Mouse (Mus musculus) stomach, postnatal 0 days (tissue): ENCODE measurements at regions not wholly inside any gene's neighbourhood (a gene's known extent, or its start where the extent isn't known, plus 50 kb on each side); places are given as distances from the start of the nearest gene placed in this dataset.

ENCODE experiments used
- CTCF ChIP-seq: IDR thresholded peaks from 2 replicates; pipeline ENCODE4 v1.5.1; 2016; ENCODE audit warnings: antibody characterized with exemption, low read depth, mild to moderate bottlenecking, moderate library complexity
- EP300 ChIP-seq: optimal IDR thresholded peaks from 2 replicates; pipeline ENCODE3; 2016; ENCODE audit warnings: antibody characterized with exemption

DNA sequence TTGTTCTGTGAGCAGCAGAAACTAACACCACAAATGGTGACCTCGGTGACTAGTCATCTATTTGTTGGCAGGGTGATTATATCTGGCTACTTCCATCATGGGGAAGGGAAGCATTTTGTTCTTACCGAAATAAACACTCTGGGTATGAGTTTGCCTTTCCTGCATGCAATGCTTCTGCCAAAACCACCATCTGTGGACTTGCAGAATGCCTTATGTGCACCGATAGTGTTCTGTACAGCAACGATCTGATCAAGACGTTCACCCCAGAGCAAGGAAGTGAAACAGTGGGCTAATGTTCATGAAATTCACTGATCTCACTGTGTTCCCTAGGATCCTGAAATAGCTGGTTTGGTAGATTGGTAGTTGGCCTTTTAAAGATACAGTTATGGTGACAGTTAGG lies 96.3 kb upstream of the Adcy1 start:
- TF ChIP-seq CTCF (no peak), EP300 (no peak)
